Mouse (Mus musculus): ENCODE data around the gene Elf5. TPM values are rescaled to one million over a fixed set of nuclear protein-coding genes. Genes with fewer than 3 reads are reported as not detected.

Gene Elf5
- polyA plus RNA-seq, 1 experiment from 2014 or later, result 0.12 TPM

DNA sequence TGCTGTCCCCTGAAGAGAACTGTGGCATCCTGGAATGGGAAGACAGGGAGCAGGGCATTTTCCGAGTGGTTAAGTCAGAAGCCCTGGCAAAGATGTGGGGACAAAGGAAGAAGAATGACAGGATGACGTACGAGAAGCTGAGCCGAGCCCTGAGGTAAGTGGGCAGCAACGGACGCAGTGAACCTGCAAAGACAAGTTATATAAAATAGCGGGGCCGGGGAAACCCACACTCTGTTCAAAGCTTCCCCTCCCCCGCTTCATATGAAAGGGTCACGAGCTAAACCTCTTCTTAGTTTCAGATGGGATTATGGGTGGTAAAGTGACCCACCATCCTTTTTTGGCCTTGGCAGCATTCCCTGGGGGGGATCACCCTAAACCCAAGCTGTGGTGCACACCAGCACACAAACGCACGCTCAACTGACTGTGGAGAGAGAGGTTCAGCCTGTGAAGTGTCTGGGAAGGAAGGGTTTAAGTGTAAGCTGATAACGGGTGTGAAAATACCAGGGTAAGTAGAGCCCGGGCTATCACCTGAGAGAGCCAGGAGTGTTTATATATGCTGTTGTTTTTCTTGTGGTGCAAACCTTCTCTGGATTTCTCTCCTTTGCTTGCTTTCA is 37.6 kb downstream of the Elf5 start:
- H3K9ac ChIP-seq (ENCODE audit: low read length), result no peak overlapping the region
- 37% methylated on average over 14 of the region's 14 CpGs for WGBS
- H3K36me3 ChIP-seq (ENCODE audit: control insufficient read depth, insufficient read depth), result peaks cover 13% of the 10 kb centered on the region
- no peak overlapping the region for H3K27ac ChIP-seq (ENCODE audit: low read length)
- H3K27me3 ChIP-seq (ENCODE audit: control insufficient read depth, insufficient read depth, low read length), result peaks cover 7% of the 10 kb centered on the region; the same call in 1 of the 2 replicates
- no peaks in the 10 kb centered on the region for H3K4me1 ChIP-seq (ENCODE audit: control insufficient read depth, insufficient read depth, low read length)
- H3K9me3 ChIP-seq (replicated peaks; ENCODE audit: control insufficient read depth, low read length), result no peaks in the 10 kb centered on the region
- no peak overlapping the region for H3K4me3 ChIP-seq (ENCODE audit: low read length)
- no peak; the same call in 1 of the 2 replicates for ATAC-seq (replicated peaks; ENCODE audit: extremely low read depth, insufficient read depth, low FRiP score)
- no peak overlapping the region for H3K4me2 ChIP-seq (ENCODE audit: low read depth, low read length)

DNA sequence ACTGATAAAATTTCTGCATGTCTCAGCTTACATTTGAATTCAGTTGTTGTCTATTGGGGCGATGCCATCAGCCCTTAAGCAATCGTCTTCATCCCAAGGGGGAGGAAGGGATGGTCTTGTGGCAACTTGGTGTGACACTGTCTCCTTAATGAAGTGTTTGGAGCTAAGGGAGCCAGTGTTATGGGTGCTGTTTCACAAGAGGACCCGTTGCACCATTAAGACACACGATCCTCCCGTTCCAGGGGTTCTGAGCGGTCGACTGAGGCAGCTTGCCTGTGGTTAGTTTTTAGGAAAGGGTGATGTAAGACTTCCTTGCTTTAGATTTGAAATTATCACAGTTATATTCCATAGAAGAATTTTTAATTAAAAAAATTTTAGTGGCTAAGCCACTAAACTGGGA is 38.3 kb downstream of the Elf5 start:
- H3K4me1 ChIP-seq (ENCODE audit: control insufficient read depth, insufficient read depth, low read length), result no peaks in the 10 kb centered on the region
- H3K27me3 ChIP-seq (ENCODE audit: control insufficient read depth, insufficient read depth, low read length), result peaks cover 7% of the 10 kb centered on the region; the same call in 1 of the 2 replicates
- no peak overlapping the region for H3K4me3 ChIP-seq (ENCODE audit: low read length)
- H3K9ac ChIP-seq (ENCODE audit: low read length), result no peak overlapping the region
- H3K9me3 ChIP-seq (replicated peaks; ENCODE audit: control insufficient read depth, low read length), result no peaks in the 10 kb centered on the region
- WGBS, result 71% methylated on average over 7 of the region's 7 CpGs
- ATAC-seq (replicated peaks; ENCODE audit: extremely low read depth, insufficient read depth, low FRiP score), result no peak
- peaks cover 14% of the 10 kb centered on the region for H3K36me3 ChIP-seq (ENCODE audit: control insufficient read depth, insufficient read depth)
- H3K4me2 ChIP-seq (ENCODE audit: low read depth, low read length), result no peak overlapping the region
- no peak overlapping the region for H3K27ac ChIP-seq (ENCODE audit: low read length)

DNA sequence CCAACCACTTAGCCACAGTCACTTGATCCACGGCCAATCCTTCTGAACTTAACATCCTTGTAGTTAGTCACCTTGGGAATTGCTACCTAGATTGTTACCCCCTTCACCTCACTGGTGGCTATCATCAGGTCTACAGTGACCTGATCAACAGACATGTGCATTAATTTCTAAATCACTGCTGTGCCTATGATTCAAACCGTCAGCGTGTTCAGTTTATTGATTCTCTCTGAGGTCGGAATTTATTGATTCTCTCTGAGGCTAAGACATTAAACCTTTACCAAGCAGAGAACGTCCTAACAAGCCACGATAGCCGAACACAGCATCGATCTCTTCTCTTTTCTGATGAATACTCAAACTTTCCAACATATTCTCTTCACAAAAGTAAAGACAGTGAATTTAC is 38.8 kb downstream of the Elf5 start:
- Histone ChIP-seq H3K4me3 (ENCODE audit: low read length) (no peak overlapping the region), H3K4me2 (ENCODE audit: low read depth, low read length) (no peak overlapping the region), H3K36me3 (ENCODE audit: control insufficient read depth, insufficient read depth) (peaks cover 17% of the 10 kb centered on the region), H3K27ac (ENCODE audit: low read length) (no peak overlapping the region), H3K9ac (ENCODE audit: low read length) (no peak overlapping the region), H3K9me3 (replicated peaks; ENCODE audit: control insufficient read depth, low read length) (no peaks in the 10 kb centered on the region), H3K4me1 (ENCODE audit: control insufficient read depth, insufficient read depth, low read length) (no peaks in the 10 kb centered on the region), H3K27me3 (ENCODE audit: control insufficient read depth, insufficient read depth, low read length) (peaks cover 7% of the 10 kb centered on the region; the same call in 1 of the 2 replicates)
- no peak for ATAC-seq (replicated peaks; ENCODE audit: extremely low read depth, insufficient read depth, low FRiP score)
- 90% methylated on average over 8 of the region's 8 CpGs for WGBS

DNA sequence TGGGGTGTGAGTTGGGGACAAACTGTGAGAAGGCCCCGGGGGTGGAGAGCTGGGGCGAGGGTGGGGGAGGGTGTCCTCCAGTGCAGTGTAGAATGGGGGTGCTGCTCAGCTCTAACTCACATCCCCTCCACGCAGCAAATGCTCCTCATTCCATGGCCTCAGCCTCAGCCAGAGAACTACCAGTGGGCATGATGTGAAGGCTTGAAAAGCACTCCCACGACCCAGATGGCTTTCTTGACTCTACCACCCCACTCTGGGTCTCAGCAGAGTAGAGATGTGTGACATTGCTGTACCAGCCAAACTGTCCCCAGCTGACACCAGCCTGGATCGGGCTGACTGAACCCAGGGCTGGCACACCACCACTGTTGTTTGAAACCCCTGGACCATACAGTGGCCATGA is 41.1 kb downstream of the Elf5 start:
- no peak overlapping the region for H3K4me3 ChIP-seq (ENCODE audit: low read length)
- ATAC-seq (replicated peaks; ENCODE audit: extremely low read depth, insufficient read depth, low FRiP score), result no peak
- 83% methylated on average over 5 of the region's 5 CpGs for WGBS
- H3K27me3 ChIP-seq (ENCODE audit: control insufficient read depth, insufficient read depth, low read length), result peaks cover 6% of the 10 kb centered on the region; the same call in 1 of the 2 replicates
- peaks cover 29% of the 10 kb centered on the region for H3K36me3 ChIP-seq (ENCODE audit: control insufficient read depth, insufficient read depth)
- no peak overlapping the region for H3K9ac ChIP-seq (ENCODE audit: low read length)
- H3K9me3 ChIP-seq (replicated peaks; ENCODE audit: control insufficient read depth, low read length), result no peaks in the 10 kb centered on the region
- H3K27ac ChIP-seq (ENCODE audit: low read length), result no peak overlapping the region
- no peak overlapping the region for H3K4me2 ChIP-seq (ENCODE audit: low read depth, low read length)
- H3K4me1 ChIP-seq (ENCODE audit: control insufficient read depth, insufficient read depth, low read length), result no peaks in the 10 kb centered on the region

DNA sequence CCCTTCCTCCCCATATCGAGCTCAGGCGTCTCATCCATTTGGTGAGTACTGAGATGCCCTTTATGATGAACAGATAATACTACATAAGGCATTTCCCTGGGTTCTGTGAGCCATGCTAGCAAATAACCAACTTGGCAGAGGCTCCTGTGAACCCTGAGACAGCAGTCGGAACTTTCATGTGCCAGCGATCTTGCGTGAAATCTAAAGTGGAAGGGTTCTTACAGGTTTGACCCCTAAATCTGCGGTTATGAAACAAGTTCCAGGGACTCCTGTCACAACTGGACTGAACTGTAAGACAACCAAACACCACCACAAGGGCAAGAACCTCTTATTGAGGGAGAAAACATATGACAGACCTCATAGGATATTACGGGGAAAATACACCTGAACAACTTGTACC is 44.3 kb downstream of the Elf5 start:
- no peaks in the 10 kb centered on the region for H3K4me1 ChIP-seq (ENCODE audit: control insufficient read depth, insufficient read depth, low read length)
- no peaks in the 10 kb centered on the region for H3K9me3 ChIP-seq (replicated peaks; ENCODE audit: control insufficient read depth, low read length)
- H3K36me3 ChIP-seq (ENCODE audit: control insufficient read depth, insufficient read depth), result peaks cover 47% of the 10 kb centered on the region
- H3K4me3 ChIP-seq (ENCODE audit: low read length), result no peak overlapping the region
- no peak overlapping the region for H3K27ac ChIP-seq (ENCODE audit: low read length)
- no peaks in the 10 kb centered on the region for H3K27me3 ChIP-seq (ENCODE audit: control insufficient read depth, insufficient read depth, low read length)
- no peak overlapping the region for H3K4me2 ChIP-seq (ENCODE audit: low read depth, low read length)
- no peak for ATAC-seq (replicated peaks; ENCODE audit: extremely low read depth, insufficient read depth, low FRiP score)
- WGBS, result 97% methylated on average over 7 of the region's 7 CpGs
- H3K9ac ChIP-seq (ENCODE audit: low read length), result no peak overlapping the region

DNA sequence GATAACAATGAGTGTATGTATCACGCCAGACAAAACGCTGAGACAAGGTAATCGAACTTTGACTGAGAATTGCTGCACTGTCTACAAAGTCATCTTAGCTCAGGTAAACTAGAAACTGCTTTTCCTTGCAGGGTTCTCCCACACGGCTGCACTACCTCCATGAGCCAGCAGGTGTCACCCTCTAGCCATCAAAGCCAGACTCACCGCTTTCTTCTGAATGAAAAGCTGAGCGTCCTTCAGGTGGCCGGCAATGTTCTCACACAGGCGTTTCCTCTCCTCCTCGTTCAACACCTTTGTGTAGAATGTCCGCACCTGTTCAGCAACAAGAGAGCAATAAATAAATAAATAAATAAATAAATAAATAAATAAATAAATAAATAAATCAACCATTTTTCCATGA is 45.2 kb downstream of the Elf5 start:
- H3K36me3 ChIP-seq (ENCODE audit: control insufficient read depth, insufficient read depth), result peaks cover 47% of the 10 kb centered on the region
- H3K4me1 ChIP-seq (ENCODE audit: control insufficient read depth, insufficient read depth, low read length), result no peaks in the 10 kb centered on the region
- H3K27ac ChIP-seq (ENCODE audit: low read length), result no peak overlapping the region
- no peak overlapping the region for H3K9ac ChIP-seq (ENCODE audit: low read length)
- no peak overlapping the region for H3K4me3 ChIP-seq (ENCODE audit: low read length)
- no peaks in the 10 kb centered on the region for H3K27me3 ChIP-seq (ENCODE audit: control insufficient read depth, insufficient read depth, low read length)
- no peak for ATAC-seq (replicated peaks; ENCODE audit: extremely low read depth, insufficient read depth, low FRiP score)
- H3K9me3 ChIP-seq (replicated peaks; ENCODE audit: control insufficient read depth, low read length), result no peaks in the 10 kb centered on the region
- 16% methylated on average over 10 of the region's 10 CpGs for WGBS
- H3K4me2 ChIP-seq (ENCODE audit: low read depth, low read length), result no peak overlapping the region

DNA sequence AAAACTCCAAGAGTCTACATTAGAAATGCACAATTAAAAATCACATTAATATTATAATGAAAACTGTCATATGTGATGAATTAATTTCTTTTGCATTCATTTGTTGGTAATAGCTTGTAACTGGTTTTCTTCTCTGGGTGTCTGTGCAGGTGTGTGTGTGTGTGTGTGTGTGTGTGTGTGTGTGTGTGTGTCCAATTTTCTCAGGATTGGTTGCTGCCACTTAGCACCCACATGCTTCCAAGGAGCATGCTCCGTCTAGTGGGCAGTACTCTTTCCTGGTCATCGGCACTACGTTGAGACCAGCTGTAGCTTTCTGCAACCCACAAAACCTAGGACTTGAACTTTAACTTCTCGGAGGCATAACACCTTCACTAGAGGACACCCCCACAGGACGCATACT is 45.6 kb downstream of the Elf5 start:
- H3K4me1 ChIP-seq (ENCODE audit: control insufficient read depth, insufficient read depth, low read length), result no peaks in the 10 kb centered on the region
- H3K4me3 ChIP-seq (ENCODE audit: low read length), result no peak overlapping the region
- no peaks in the 10 kb centered on the region for H3K9me3 ChIP-seq (replicated peaks; ENCODE audit: control insufficient read depth, low read length)
- no peak for ATAC-seq (replicated peaks; ENCODE audit: extremely low read depth, insufficient read depth, low FRiP score)
- no peak overlapping the region for H3K27ac ChIP-seq (ENCODE audit: low read length)
- H3K27me3 ChIP-seq (ENCODE audit: control insufficient read depth, insufficient read depth, low read length), result no peaks in the 10 kb centered on the region
- 85% methylated on average over 5 of the region's 5 CpGs for WGBS
- H3K36me3 ChIP-seq (ENCODE audit: control insufficient read depth, insufficient read depth), result peaks cover 47% of the 10 kb centered on the region
- no peak overlapping the region for H3K9ac ChIP-seq (ENCODE audit: low read length)
- no peak overlapping the region for H3K4me2 ChIP-seq (ENCODE audit: low read depth, low read length)

DNA sequence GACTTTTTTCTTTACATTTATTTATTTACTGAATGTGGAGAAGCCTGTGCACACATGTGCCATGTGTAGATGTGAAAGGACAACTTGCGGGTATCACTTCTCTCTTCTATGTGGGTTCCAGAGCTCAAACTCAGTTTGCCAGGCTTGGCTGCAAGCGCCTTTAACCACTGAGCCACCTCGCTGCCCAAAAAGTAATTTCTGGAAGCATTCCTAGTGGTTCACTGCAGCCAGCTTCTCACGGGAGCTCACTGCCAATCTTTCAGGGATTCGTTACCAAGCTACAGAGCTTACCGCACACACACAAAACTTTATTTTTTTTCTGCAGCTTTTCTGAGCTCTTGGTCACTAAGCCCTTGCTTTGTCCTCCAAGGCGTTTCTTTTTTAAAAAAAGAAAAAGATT is 46.1 kb downstream of the Elf5 start:
- Histone ChIP-seq H3K9me3 (replicated peaks; ENCODE audit: control insufficient read depth, low read length) (no peaks in the 10 kb centered on the region), H3K4me1 (ENCODE audit: control insufficient read depth, insufficient read depth, low read length) (no peaks in the 10 kb centered on the region), H3K4me3 (ENCODE audit: low read length) (no peak overlapping the region), H3K27ac (ENCODE audit: low read length) (no peak overlapping the region), H3K36me3 (ENCODE audit: control insufficient read depth, insufficient read depth) (peaks cover 50% of the 10 kb centered on the region), H3K9ac (ENCODE audit: low read length) (no peak overlapping the region), H3K27me3 (ENCODE audit: control insufficient read depth, insufficient read depth, low read length) (no peaks in the 10 kb centered on the region), H3K4me2 (ENCODE audit: low read depth, low read length) (no peak overlapping the region)
- ATAC-seq (replicated peaks; ENCODE audit: extremely low read depth, insufficient read depth, low FRiP score), result no peak
- 88% methylated on average over 7 of the region's 7 CpGs for WGBS

DNA sequence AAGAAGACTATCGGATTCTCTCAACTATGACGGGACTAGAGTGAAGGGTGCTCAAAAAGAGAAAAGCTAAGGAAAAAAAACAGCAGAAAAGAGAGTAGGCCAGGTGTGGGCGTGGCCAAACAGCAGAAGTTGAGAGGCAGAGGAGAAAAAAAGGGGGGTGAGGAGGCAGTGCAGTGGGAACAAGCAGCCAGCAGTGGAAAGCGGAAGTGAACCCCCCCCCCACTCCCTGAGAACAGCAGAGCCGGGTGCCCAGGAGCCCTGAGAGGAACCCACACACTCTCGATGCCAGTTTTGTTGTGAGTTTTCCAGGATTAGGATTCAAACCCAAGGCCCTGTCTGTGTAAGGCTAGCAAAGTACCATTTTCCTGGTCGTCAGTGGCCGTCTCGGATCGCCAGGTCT is 47.6 kb downstream of the Elf5 start:
- no peaks in the 10 kb centered on the region for H3K27me3 ChIP-seq (ENCODE audit: control insufficient read depth, insufficient read depth, low read length)
- 94% methylated on average over 10 of the region's 10 CpGs for WGBS

More for the DNA sequence above, 47.6 kb downstream of the Elf5 start:
- H3K9me3 ChIP-seq (replicated peaks; ENCODE audit: control insufficient read depth, low read length), result no peaks in the 10 kb centered on the region
- no peak overlapping the region for H3K27ac ChIP-seq (ENCODE audit: low read length)
- H3K4me1 ChIP-seq (ENCODE audit: control insufficient read depth, insufficient read depth, low read length), result no peaks in the 10 kb centered on the region
- ATAC-seq (replicated peaks; ENCODE audit: extremely low read depth, insufficient read depth, low FRiP score), result no peak
- H3K36me3 ChIP-seq (ENCODE audit: control insufficient read depth, insufficient read depth), result peaks cover 49% of the 10 kb centered on the region
- H3K4me3 ChIP-seq (ENCODE audit: low read length), result no peak overlapping the region
- no peak overlapping the region for H3K9ac ChIP-seq (ENCODE audit: low read length)
- no peak overlapping the region for H3K4me2 ChIP-seq (ENCODE audit: low read depth, low read length)

Data from heart, embryonic 16.5 days (tissue).